Mouse (Mus musculus) liver, embryonic 16.5 days (tissue): ENCODE data around the gene Bdkrb2. TPM values are rescaled to one million over a fixed set of nuclear protein-coding genes. Genes with fewer than 3 reads are reported as not detected.

Source experiments
- ATAC-seq: fragments of 200-750 bp; cut with Nextera tagmentation; 2 replicates; pipeline ENCODE4 v1.8.0; 2017; ENCODE audit warnings: low read depth, mild to moderate bottlenecking, moderate number of reproducible peaks, moderate library complexity
- H3K27ac ChIP-seq: fragments of 300-500 bp; sonication (generic); 2 replicates; pipeline ENCODE4 v1.5.1; 2014; ENCODE audit warnings: mild to moderate bottlenecking, low read length
- H3K27me3 ChIP-seq: fragments of 300-500 bp; sonication (generic); 2 replicates; pipeline ENCODE4 v1.6.1; 2014; ENCODE audit warnings: low read depth, low read length, mixed read lengths; ENCODE audit not compliant: control insufficient read depth, insufficient read depth
- H3K36me3 ChIP-seq: fragments of 300-500 bp; sonication (generic); 2 replicates; pipeline ENCODE4 v1.6.1; 2014; ENCODE audit warnings: mild to moderate bottlenecking; ENCODE audit not compliant: control insufficient read depth, insufficient read depth
- H3K4me1 ChIP-seq: fragments of 300-500 bp; sonication (generic); 2 replicates; pipeline ENCODE4 v1.6.1; 2014; ENCODE audit warnings: low read depth, low read length, mixed read lengths; ENCODE audit not compliant: control insufficient read depth
- H3K4me2 ChIP-seq: fragments of 300-500 bp; sonication (generic); 2 replicates; pipeline ENCODE4 v1.6.1; 2014; ENCODE audit warnings: low read depth, low read length, mixed read lengths
- H3K4me3 ChIP-seq: fragments of 300-500 bp; sonication (generic); 2 replicates; pipeline ENCODE4 v1.5.1; 2014; ENCODE audit warnings: low read depth, mild to moderate bottlenecking, low read length
- H3K9ac ChIP-seq: fragments of 300-500 bp; sonication (generic); 2 replicates; pipeline ENCODE4 v1.6.1; 2014; ENCODE audit warnings: low read depth, low read length
- H3K9me3 ChIP-seq: fragments of 300-500 bp; sonication (generic); replicated peaks from 2 replicates; pipeline ENCODE4 v1.6.1; 2016; ENCODE audit warnings: low read length; ENCODE audit not compliant: control insufficient read depth
- WGBS: fragments of 180-500 bp; shearing (Covaris S2); extraction: QIAGEN DNeasy Blood & Tissue Kit; methylation state at CpG from one replicate; pipeline ENCODE4 v1.1.7; 2014; ENCODE audit not compliant: insufficient replicate concordance; 5-methylcytosine and 5-hydroxymethylcytosine counted together
- polyA plus RNA-seq: library from polyadenylated mRNA; unstranded; fragments of >200 nt; fragmentation: Nextera tagmentation; extraction: Ambion mirVana; gene quantifications from 2 replicates; pipeline ENCODE4 v1.2.1, GENCODE M21; 2015

The Bdkrb2 gene
- polyA plus RNA-seq, 1 experiment from 2014 or later = 0.04 TPM

DNA sequence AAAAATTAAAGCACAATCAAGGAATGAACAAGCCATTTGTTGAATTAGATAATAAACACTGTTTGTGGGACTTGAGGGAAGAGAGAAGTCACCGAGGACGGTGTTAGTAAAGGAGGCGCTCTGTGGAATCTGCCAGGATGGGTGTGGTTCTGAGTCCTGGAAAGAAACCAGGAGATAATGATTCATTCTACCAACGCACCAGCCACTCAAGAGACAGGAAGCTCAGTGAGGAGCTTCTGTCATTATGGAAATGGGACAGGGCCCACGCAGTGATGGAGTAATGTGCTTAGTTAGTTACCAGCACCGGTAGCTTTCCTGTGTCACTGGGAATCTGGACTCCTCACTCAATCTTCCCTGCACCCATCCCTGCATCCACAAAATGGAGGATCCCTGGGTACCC, 19.3 kb upstream of the Bdkrb2 start:
- Histone ChIP-seq H3K27me3 (no peaks in the 10 kb centered on the region), H3K4me3 (no peak overlapping the region), H3K9ac (no peak overlapping the region), H3K4me1 (no peaks in the 10 kb centered on the region; the same call in 1 of the 2 replicates), H3K9me3 (no peaks in the 10 kb centered on the region), H3K36me3 (no peaks in the 10 kb centered on the region), H3K27ac (no peak overlapping the region), H3K4me2 (no peak overlapping the region)
- no peak for ATAC-seq
- 58% methylated on average over 6 of the region's 6 CpGs for WGBS

GRCm38 (mm10) chr12:105544872-105545271, 18.2 kb upstream of the Bdkrb2 start:
- H3K27me3 ChIP-seq = no peaks in the 10 kb centered on the region
- H3K4me2 ChIP-seq = no peak overlapping the region
- no peak for ATAC-seq
- H3K9me3 ChIP-seq = no peaks in the 10 kb centered on the region
- WGBS = 60% methylated on average over 7 of the region's 7 CpGs
- no peak overlapping the region for H3K4me3 ChIP-seq
- no peak overlapping the region for H3K9ac ChIP-seq
- H3K36me3 ChIP-seq = no peaks in the 10 kb centered on the region
- H3K4me1 ChIP-seq = no peaks in the 10 kb centered on the region; the same call in 1 of the 2 replicates
- no peak overlapping the region for H3K27ac ChIP-seq

DNA sequence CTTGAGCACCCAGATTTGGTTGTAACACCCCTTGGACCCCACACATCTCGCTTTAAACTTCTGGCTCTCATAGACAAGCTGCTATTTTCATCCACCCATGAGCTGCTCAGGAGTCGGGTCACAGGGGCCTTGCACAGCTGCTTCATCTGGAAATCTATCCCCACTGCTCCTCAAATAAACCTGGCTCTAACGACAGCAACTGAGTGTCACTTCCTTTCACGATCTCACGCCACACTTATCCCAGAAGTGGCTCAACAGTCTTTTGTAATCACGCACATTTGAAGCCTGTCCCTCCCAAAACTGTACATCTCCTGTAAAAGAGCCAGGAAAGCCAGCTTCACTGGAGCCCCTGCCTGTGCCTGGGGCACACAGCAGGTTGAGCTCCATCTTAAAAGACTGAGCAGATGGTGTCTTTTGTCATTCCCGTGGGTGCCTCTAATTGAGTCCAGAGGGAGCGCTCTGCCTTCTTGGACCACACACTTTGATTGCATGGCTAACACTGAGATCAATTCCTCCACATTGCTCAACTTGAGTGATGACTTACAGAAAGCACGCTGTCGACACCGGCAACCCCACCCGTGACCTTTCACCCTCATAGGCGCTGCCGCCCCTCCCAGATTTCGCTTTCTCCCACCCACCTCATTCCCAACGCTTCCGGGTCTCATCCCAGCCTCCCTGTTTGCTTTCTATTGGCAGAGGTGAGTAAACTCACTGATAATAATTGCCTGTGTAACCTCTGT, 17.2 kb upstream of the Bdkrb2 start:
- Histone ChIP-seq H3K4me3 (no peak overlapping the region), H3K27me3 (no peaks in the 10 kb centered on the region), H3K27ac (no peak overlapping the region), H3K4me1 (no peaks in the 10 kb centered on the region; the same call in 1 of the 2 replicates), H3K4me2 (no peak overlapping the region), H3K36me3 (no peaks in the 10 kb centered on the region), H3K9ac (no peak overlapping the region), H3K9me3 (no peaks in the 10 kb centered on the region)
- 0 out of 2 replicates have a peak, but pooled peaks have one; percentile 27 for ATAC-seq
- WGBS = 46% methylated on average over 17 of the region's 17 CpGs

- Histone ChIP-seq H3K27me3 (no peaks in the 10 kb centered on the region), H3K9ac (no peak overlapping the region), H3K27ac (no peak overlapping the region), H3K4me2 (no peak overlapping the region), H3K4me3 (no peak overlapping the region), H3K9me3 (no peaks in the 10 kb centered on the region), H3K36me3 (no peaks in the 10 kb centered on the region), H3K4me1 (no peaks in the 10 kb centered on the region; the same call in 1 of the 2 replicates)
- ATAC-seq = no peak
- WGBS = 51% methylated on average over 6 of the region's 6 CpGs
Observed at GRCm38 (mm10) chr12:105546538-105546937, 16.5 kb upstream of the Bdkrb2 start.

GRCm38 (mm10) chr12:105547151-105547550, 15.9 kb upstream of the Bdkrb2 start:
- Histone ChIP-seq H3K4me3 (no peak overlapping the region), H3K27ac (no peak overlapping the region), H3K4me2 (no peak overlapping the region), H3K36me3 (no peaks in the 10 kb centered on the region), H3K27me3 (no peaks in the 10 kb centered on the region), H3K9me3 (no peaks in the 10 kb centered on the region), H3K9ac (no peak overlapping the region), H3K4me1 (no peaks in the 10 kb centered on the region; the same call in 1 of the 2 replicates)
- no peak for ATAC-seq
- WGBS = 43% methylated on average over 2 of the region's 2 CpGs

DNA sequence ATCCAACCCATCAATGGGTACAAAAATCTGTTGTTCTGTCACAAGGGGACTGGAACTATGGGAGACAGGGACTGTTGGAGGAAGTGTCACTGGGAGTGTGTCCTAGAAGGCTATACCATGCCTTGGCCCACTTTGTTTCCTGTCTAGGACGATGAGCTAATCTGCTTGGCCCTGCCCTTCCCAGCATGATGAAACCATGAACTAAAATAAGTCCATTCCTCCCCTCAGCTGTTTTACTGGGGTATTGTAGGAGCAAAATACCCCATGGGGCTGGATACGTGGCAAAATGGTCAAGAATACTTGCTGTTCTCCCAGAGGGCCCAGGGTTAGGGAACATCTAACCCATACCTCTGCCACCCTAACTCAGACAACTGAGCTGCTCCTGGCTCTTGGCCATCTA, 15.0 kb upstream of the Bdkrb2 start:
- Histone ChIP-seq H3K4me3 (no peak overlapping the region), H3K27ac (no peak overlapping the region), H3K9ac (no peak overlapping the region), H3K27me3 (no peaks in the 10 kb centered on the region), H3K36me3 (no peaks in the 10 kb centered on the region), H3K4me2 (no peak overlapping the region), H3K9me3 (no peaks in the 10 kb centered on the region), H3K4me1 (no peaks in the 10 kb centered on the region; the same call in 1 of the 2 replicates)
- 49% methylated on average over 2 of the region's 2 CpGs for WGBS
- ATAC-seq = no peak

DNA sequence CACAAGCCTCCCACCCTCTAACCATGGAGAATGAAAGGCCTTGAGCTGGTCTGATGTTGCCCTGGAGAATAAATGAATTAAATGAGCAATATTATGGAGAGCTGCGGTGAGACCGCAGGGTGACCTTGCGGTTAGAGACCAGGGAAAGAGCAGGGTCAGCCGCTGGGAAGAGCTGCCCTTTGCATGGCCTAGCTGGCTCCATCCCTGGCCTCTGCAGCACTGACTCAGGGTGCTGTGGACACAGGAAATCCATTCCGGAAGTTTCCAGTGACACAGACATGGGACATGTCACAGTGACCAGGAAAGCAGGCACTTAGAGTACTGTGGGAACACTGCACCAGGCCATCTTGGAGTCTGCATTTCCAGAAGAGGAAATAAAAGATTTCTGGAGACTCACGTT, 14.1 kb upstream of the Bdkrb2 start:
- Histone ChIP-seq H3K9me3 (no peaks in the 10 kb centered on the region), H3K27me3 (no peaks in the 10 kb centered on the region), H3K4me2 (no peak overlapping the region), H3K4me1 (no peaks in the 10 kb centered on the region; the same call in 1 of the 2 replicates), H3K9ac (no peak overlapping the region), H3K4me3 (no peak overlapping the region), H3K36me3 (no peaks in the 10 kb centered on the region), H3K27ac (no peak overlapping the region)
- WGBS = 68% methylated on average over 6 of the region's 6 CpGs
- no peak for ATAC-seq

DNA sequence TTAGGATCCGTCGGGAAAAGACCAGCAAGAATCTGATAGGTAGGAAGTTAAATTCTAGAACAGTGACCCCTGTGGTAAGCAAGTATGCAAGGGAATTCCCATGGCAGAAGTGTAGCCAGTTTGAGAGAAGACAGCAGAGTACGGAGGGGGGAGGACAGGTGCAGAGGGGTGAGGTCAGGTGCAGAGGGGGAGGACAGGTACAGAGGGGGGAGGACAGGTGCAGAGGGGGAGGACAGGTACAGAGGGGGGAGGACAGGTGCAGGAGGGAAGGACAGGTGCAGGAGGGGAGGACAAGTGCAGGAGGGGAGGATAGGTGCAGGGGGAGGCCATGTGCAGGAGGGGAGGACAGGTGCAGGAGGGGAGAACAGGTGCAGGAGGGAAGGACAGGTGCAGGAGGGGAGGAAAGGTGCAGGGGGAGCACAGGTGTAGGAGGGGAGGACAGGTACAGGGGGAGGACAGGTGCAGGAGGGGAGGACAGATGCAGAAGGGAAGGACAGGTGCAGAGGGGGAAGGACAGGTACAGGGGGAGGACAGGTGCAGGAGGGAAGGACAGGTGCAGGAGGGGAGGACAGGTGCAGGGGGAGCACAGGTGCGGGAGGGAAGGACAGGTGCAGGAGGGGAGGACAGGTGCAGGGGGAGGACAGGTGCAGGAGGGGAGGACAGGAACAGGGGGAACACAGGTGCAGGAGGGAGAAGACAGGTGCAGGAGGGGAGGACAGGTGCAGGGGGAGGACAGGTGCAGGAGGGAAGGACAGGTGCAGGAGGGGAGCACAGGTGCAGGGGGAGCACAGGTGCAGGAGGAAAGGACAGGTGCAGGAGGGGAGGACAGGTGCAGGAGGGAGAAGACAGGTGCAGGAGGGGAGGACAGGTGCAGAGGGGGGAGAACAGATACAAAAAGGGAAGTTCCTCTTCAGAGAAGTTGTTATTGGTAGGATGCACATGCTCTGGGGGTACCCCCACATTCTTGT, 12.9 kb upstream of the Bdkrb2 start:
- Histone ChIP-seq H3K9ac (no peak overlapping the region), H3K4me3 (no peak overlapping the region), H3K27me3 (no peaks in the 10 kb centered on the region), H3K36me3 (no peaks in the 10 kb centered on the region), H3K9me3 (no peaks in the 10 kb centered on the region), H3K4me1 (no peaks in the 10 kb centered on the region; the same call in 1 of the 2 replicates), H3K4me2 (no peak overlapping the region), H3K27ac (no peak overlapping the region)
- 59% methylated on average over 4 of the region's 4 CpGs for WGBS
- 0 out of 2 replicates have a peak, but pooled peaks have one; percentile 53 for ATAC-seq
